Mouse (Mus musculus): ENCODE measurements at regions not wholly inside any gene's neighbourhood (a gene's known extent, or its start where the extent isn't known, plus 50 kb on each side); places are given as distances from the start of the nearest gene placed in this dataset.

GRCm38 (mm10) chr13:116414473-116414872, 105.0 kb upstream of the Isl1 start:
- DNase-seq (ENCODE audit: low read depth, low spot score): no peak

- DNase-seq (ENCODE audit: low read depth, low spot score): no peak
Observed at GRCm38 (mm10) chr13:116410682-116411081, 101.2 kb upstream of the Isl1 start.

Data from R1 (cell line).